Mouse (Mus musculus) kidney, adult 11 months (tissue): ENCODE data around the gene Treh.

Experiments used
- DNase-seq: peaks from one replicate; pipeline ENCODE4 v3.0.0; 2022

Gene Treh

GRCm38 (mm10) chr9:44679565-44679964 lies 6.5 kb downstream of the Treh start:
- peak; percentile 53 for DNase-seq

- peak; percentile 35 for DNase-seq
These were observed 10.0 kb downstream of the Treh start for GRCm38 (mm10) chr9:44683046-44683445.

DNA sequence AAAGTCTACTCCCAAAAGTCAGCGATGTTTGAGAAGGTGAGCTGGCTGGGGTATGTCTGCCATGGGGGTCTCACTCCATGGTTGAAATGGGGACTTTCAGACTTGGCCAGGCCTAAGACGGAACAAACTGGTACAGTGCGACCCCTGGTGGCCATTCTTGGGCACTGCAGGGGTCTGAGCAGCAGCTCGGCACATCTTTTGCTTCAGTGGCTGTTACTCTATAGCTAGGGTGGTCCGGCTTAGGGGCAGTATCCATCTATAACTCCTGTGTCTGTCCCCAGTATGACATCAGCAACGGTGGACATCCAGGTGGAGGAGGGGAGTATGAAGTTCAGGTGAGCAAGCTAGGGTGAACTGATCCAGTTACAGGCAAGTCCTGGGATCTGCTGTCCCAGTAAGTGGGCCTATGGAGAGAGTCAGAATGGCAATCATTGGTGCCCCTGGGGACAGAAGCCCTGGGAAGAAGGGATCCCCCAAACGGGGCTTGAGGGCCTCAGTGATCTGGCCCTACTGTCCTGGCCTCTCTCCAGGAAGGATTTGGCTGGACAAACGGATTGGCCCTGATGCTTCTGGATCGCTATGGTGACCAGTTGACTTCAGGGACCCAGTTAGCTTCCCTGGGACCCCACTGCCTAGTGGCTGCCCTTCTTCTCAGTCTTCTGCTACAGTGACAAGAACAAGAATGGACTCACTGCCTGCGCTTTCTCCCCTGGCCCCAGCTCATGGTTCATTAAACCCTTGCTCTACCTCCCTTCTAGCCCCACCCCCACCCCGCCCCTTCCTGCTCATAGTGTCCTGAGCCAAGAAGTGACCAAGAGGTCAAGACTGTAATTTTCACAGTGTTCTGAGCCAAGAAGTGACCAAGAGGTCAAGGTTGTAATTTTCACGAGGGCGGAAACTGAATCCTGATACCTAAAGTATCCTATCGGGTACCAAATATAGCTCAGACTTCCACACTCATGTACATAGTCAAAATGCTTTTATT lies 12.6 kb downstream of the Treh start:
- peak; percentile 61 for DNase-seq

GRCm38 (mm10) chr9:44686638-44687037 lies 13.6 kb downstream of the Treh start:
- no peak for DNase-seq

- DNase-seq: no peak
These were observed 15.0 kb downstream of the Treh start for GRCm38 (mm10) chr9:44688013-44688412.

DNA sequence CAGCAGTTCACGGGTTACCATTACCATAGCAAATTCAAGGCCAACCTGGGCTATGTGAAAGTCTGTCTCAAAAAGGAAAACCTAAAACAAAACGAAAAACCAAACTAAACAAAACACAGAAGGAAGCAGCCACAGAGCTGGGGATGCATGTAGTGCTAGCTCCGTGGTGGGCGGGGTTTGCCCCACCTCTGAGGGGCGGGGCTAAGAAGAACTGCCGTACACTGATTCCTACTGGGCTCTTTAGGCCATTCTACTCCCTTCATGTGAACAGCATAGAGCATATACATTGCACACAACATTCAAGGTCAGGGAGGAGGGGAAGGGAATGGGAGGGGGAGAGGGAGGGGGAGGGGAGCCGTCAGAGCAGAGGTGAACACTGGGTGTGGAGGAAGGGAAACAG lies 17.6 kb downstream of the Treh start:
- DNase-seq: no peak

- peak; percentile 89 for DNase-seq
These were observed 18.9 kb downstream of the Treh start for GRCm38 (mm10) chr9:44691671-44692520.

GRCm38 (mm10) chr9:44693071-44693470 lies 20.0 kb downstream of the Treh start:
- no peak for DNase-seq

DNA sequence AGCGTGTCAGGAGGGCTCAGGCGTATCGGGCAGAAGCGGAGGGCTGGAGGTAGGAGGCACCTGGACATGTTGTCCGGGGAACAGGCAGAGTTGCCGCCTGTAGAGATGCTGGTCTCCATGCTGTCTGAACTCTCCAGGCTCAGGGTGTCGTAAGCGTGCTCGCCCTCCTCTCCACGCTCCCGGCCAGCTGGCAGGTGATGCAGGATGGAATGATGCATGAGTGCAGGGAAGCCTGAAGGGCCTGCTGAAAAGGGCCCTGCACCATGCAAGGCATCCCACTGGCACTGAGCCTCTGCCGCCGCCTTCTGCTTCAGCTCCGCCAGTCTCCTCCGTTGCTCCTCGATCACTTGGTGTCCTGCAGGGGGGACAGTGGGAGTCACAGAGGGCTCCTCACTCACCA lies 24.8 kb downstream of the Treh start:
- DNase-seq: no peak

- no peak for DNase-seq
These were observed 26.2 kb downstream of the Treh start for GRCm38 (mm10) chr9:44699196-44699595.

DNA sequence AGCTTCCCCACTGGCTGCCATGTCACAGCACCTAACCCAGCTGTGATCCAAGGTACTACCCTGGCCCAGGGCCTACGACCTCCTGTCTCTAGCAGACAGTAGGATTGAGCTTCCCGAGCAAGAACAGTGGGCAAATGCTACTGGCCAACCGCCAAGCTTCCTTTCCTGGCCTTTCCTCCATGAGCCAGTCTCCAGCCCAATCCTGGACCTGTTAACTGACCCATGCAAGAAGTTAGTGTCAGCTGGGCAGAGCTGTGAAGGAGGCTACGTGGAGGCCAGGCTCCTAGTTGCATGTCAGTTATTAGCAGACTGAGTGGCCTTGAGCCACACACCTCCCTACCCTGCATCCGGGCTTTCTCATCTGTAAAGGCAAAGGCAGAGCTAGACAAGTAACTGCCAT lies 26.7 kb downstream of the Treh start:
- DNase-seq: peak; percentile 65

GRCm38 (mm10) chr9:44707749-44708428 lies 34.9 kb downstream of the Treh start:
- DNase-seq: no peak

DNA sequence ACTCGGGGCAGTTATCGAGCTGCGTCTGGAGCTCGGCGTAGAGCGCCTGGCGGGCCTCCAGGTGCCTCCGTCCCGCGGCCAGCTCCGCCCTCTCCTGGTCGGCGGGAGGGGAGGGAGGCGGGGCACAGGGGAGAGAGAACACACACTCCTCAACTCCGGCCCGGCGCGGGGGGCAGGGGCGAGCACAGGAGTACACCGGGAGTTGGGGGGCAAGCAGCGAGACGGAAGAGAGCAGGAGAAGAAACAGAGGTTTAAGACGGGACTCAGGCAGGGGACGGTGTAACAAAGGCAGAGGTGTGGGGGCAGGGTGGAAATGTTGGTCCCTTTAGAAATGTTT lies 35.4 kb downstream of the Treh start:
- DNase-seq: peak; percentile 84

DNA sequence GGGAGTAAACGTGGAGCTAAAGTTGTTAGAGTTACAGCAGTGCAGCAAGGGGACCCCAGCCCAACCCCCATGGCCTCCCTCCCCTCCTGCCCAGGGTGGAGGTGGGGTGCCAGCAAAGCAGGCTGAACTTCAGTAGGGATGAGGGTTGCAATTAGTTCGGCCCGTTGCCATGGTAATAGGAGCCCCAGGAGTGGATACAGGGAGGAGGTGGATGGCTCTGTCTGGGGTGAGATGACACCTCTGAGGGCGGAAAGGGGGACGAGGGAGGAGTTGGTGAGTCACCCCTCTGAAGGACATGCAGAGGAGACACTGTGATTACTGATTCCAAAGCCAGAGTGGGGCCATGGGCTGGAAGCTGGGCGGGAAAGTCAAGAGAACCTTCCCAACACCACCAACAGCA lies 35.9 kb downstream of the Treh start:
- DNase-seq: no peak

DNA sequence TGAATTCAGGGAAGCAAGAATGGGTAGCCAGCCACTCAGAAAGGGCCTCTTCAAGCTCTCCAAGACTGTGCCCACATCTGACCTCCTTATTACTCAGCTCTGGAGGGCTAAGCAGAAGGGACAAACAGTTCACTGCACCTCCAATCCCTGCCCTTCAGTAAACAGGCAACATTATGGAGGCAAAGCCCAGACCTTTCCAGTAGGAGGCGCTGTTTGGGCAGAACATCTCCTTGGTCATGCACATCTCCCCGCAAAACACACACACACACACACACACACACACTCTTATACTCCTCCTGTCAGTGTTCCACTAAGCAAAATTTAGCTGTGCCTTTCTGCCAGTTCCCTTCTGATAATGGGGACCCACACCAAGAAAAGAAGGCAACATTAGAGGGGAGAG lies 36.6 kb downstream of the Treh start:
- DNase-seq: no peak

DNA sequence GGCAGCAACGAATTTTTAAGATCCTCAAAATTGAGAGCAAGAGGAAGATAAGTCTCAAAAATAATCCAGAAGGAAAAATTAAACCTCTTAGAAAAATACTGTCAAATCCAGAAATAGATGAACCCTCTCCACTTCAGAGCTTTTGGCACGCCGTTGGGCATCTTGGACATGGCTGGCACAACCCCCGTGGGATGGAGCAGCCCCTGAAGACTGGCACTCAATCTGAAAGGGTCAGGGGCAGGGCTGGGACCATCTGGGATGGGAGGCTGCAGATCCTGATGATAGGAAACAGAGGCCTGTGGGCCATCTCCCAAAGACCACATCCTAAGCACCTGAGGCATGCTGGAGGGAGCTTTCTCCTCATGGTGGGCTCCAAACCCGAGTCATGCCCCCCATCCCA lies 37.2 kb downstream of the Treh start:
- DNase-seq: no peak

DNA sequence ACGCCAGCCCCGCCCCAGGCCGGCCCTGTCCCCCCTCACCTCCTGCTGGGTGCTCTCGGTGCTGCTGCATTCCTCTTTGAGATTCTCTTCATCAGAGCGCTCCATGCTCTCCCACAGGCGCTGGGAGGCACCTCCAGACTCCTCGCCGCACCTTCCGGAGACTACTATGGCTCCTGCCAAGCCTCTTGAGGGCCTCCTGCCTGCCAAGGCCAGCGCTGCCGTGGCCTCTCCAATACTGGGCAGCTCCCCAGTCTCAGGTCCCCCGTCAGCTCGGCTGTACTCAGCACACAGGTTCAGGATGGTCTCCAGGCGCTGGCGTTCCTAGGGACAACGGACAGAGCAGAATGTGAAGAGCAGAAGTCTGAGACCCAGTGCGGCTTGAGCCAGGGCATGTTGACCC lies 38.6 kb downstream of the Treh start:
- DNase-seq: no peak

DNA sequence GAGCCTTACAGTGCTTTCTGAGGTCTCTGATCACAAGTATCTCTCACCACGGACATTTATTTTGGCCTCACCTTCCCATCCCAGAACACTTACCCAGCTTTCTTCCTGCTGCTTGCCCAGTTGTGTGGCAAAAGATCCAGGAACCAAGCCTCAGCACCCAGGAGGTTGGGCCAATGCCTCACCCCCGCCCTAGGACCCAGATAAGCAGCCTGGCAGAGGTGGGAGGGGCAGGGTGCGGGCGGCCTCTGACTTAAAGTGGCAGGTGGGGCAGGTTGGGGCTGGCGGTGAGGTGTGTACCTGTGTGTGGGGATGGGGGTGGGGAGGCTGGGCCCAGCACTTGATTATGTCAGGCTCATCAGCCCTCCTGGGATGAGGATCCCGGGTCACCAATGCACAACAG lies 40.0 kb downstream of the Treh start:
- DNase-seq: no peak

- DNase-seq: no peak
These were observed 40.5 kb downstream of the Treh start for GRCm38 (mm10) chr9:44713574-44713973.

- DNase-seq: no peak
These were observed 42.1 kb downstream of the Treh start for GRCm38 (mm10) chr9:44715109-44715508.

DNA sequence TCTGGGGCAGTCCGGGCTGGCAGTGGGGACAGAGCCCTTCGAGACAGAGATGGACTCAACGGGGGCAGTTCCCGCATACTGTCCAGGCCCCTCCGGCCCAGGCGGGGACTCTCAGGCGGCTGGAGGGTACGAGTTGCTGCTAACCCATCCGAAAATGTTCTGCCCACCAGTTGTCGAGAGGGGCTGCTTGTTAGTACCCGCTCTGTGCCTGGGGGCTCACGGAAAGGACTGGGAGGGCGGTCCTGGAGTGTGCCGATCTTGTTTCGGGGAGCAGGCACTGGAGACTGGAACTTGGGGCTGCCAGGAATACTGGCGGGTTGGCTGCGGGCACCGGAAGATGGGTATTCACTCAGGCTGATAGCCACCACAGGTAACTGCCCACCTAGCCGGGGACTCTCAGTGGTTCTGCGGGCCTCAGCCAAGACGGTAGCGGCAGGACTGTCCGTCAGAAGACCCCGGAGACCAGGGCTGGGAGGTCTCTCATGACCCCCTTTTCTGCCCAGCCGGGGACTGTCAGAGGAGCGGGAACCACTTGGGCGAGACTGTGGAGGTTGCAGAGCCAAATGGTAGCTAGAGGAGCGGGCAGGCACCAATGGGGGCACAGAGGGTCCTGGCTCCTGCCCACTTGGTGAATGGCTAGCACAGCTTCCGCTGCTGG lies 42.8 kb downstream of the Treh start:
- DNase-seq: no peak

DNA sequence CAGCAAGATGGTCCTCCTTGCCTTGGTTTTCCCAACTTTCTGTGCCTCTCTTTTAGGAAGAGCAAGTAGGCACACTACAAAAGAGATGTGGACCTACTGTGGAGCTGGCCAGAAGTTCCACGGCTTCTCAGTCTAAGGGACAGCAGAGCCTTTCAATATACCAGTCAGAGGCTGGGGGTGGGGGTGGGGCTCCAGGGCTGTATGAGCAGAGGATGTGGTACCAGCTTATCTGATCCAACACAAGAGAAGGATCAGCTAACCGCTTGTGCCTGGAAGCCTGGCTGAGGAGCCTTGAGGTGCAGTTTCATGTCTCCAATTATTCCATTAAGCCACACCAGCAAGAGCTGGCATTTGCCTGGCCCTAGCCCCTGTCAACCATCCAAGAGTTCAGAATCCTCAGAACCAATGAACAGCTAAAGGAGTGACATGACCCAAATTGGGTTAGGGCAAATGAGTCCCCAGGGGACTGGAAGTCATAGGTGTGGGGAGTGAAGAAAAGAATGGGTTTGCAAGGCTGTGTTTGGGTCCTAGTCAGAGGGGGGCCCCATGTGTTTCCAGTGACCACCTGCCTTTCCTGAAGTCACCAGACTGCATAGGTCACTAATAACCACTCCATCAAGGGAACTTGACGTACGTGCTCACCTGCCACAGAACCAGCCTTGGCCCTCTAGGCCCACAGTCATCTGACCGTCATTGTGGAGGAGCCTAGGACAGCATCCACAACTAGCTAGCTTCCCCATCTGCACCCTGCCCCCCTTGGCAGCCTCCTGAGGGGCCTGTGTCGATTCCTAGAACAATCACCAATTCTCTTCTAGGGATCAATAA lies 44.2 kb downstream of the Treh start:
- DNase-seq: no peak
